Mouse (Mus musculus) liver (tissue): ENCODE measurements around the gene Tmem198.
A peak's percentile ranks its signal among the peaks of the same experiment; 100 is the strongest.

Source experiments
- DNase-seq: peaks from one replicate; pipeline ENCODE4 v3.0.0-alpha.2; 2020; ENCODE audit warnings: mixed read lengths

The Tmem198 gene

GRCm38 (mm10) chr1:75490785-75491551 lies 11.6 kb downstream of the Tmem198 start:
- DNase-seq = no peak

DNA sequence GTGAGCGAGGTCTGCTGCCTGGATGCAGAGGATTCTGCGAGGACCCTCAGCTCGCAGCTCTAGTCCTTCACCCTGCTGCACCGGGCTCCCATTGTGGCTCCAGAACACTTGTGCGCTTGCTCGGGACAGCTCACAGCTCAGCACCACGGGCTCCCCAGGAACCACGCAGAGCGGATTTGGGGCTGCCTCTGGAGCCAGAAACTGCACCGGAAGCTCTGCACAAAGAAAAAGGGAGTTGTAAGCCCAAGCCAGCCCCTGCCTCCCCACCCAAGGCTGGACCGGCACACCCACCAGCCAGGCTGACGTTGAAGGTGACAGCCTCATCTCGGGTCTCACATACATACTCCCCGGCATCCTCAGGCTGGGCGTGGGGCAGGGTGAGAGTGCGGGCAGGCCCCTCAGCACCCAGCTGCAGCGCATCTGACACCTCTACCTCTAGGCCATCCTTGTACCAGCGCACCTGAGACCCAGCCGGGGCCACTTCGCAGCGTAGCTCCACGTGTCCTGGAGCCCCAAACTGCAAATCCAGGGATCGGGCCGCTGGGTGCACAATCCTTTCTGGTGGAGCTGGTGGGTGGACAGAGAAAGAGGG lies 13.3 kb downstream of the Tmem198 start:
- no peak for DNase-seq

- DNase-seq = no peak
Measured at GRCm38 (mm10) chr1:75494878-75495548, 15.7 kb downstream of the Tmem198 start.

- no peak for DNase-seq
Measured at GRCm38 (mm10) chr1:75498897-75499296, 19.6 kb downstream of the Tmem198 start.

DNA sequence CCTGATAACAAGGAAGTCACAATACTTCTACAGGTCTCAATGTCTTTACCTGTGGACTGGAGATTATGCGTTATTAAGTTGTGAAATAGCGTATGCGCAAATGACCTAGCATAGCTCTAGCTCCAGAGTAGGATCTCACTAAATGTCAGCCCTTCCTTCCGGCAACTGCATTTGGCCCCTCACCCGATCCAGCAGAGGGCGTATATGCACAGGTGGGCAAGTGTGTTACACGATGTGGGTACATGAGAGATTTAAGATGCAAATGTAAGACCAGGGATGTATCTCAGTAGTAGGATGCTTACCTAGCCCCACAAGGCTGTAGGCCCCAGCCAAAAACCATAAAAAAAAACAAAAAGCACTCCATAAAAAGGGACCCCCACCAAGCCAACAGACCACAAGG lies 20.1 kb downstream of the Tmem198 start:
- DNase-seq = no peak

DNA sequence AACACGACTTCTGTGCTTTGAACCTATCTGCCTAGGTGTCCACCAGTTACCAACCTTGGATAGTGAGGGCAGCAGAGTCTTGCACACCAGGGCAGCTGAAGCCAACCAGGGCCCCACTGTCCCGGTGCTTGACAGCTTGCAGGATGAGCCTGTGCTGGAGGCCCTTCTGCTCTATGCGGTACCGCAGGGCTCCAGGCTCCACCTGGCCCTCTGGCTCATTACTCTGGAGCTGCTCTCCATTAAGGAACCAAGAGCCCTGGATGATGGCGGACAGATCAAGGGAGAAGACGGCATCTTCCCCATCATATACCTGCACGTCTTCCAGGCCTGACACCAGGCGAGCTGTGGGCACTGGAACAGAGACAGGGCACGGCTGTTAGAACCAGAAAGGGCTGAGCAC lies 22.6 kb downstream of the Tmem198 start:
- DNase-seq = no peak

GRCm38 (mm10) chr1:75502945-75503650 lies 23.8 kb downstream of the Tmem198 start:
- DNase-seq = no peak

DNA sequence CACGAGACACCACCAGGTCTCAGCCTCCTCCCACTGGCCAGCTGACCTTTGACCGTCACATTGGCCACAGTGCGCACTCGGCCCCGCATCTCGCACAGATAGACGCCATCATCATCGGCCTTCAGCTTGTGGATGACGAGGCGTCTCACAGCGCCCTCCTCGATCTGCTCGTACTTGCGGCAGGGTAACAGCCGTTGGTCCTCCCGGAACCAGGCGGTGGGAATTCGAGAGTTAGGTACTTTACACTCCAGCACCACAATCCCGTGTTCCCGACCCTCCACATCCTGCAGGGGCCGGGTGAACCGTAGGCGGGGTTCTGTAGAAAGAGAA lies 24.3 kb downstream of the Tmem198 start:
- DNase-seq = no peak

DNA sequence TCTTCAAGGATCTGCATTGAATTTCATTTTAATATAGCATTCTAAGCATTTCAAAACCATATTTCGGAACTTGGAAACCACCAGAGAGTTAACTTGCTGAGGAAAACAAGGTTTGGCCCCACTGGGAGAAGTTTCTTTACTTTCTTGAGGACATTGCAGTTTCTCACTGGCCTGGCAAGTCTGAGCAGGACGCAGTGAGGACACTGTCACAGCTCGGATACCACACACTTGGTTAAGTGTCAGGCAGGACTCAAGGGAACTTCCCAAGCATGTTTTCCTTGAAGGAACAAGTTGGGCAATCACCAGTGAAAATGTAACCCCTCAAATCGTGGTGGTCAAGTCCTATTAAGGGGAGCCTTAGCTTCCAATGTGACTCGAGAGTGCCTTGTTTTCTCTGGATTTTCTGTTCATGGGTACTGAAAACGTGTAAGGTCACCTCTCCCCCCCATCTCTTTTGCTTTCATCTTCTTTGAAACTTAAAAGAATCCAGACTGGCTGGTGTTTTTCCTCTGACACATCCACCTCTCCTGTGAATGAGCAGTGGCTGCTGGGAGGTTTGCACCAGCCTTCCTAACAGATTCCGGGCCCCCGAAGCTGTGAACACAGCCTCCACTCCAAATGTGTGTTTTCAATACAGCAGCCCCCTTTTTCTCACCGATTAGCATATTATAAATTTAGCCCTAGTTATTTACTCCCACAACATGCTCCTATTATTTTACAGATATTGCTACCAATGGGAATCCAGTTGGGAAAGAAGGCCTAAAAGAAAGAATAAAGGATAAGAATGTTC lies 25.1 kb downstream of the Tmem198 start:
- no peak for DNase-seq

GRCm38 (mm10) chr1:75505159-75505955 lies 26.0 kb downstream of the Tmem198 start:
- no peak for DNase-seq

DNA sequence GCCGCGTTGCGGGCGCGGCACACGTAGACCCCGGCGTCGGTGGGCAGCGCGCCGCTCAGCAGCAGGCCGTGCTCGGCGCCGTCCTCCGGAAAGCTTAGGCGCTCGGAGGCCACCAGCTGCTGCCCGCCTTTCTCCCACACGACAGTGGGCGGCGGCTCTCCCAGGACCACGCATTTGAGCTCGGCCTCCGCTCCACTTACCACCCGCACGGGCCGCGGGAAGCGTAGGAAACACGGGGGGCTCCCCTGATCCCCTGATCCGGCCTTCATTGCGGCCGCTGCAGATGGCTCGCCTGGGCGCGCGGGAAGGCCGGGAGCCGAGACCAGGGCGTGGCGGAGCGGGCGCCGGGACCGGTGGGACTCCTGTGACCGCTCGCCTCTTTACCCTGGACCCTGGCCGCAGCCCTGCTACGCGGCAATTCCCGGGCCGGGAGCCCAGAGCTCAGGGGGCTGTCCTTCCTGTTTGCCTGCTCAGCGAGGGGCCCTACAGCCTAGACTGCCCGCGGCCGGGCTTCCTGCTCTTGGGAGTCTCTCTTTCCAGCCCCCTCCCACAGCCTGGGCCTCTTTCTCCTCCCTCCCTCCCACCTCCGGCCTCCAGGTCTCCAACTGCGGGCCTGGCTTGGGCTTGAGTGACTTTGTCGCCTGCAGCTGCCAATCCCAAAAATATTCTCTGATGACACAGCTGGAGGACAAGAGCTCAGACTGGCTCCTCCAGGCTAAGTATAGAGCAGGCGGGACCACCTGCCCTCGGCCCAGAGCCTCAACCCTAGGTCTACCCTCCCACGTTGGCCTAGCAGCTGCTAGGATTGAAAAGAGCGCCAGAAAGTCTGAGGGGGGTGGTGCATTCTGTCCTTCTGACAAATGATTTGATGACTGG lies 26.9 kb downstream of the Tmem198 start, which contains the start of gene Obsl1:
Gene Obsl1, minus strand, starts transcription at position 497 of the 876 bp plus-strand sequence.
- DNase-seq = peak; percentile 77

- no peak for DNase-seq
Measured at GRCm38 (mm10) chr1:75507006-75507405, 27.7 kb downstream of the Tmem198 start, which contains the start of gene Inha. TSS of gene Inha (plus strand) at chr1:75507077.

- DNase-seq = no peak
Measured at GRCm38 (mm10) chr1:75509586-75509985, 30.3 kb downstream of the Tmem198 start.

GRCm38 (mm10) chr1:75510154-75510553 lies 30.8 kb downstream of the Tmem198 start:
- no peak for DNase-seq

GRCm38 (mm10) chr1:75511437-75512210 lies 32.3 kb downstream of the Tmem198 start:
- DNase-seq = no peak

GRCm38 (mm10) chr1:75512550-75512949 lies 33.2 kb downstream of the Tmem198 start:
- no peak for DNase-seq

DNA sequence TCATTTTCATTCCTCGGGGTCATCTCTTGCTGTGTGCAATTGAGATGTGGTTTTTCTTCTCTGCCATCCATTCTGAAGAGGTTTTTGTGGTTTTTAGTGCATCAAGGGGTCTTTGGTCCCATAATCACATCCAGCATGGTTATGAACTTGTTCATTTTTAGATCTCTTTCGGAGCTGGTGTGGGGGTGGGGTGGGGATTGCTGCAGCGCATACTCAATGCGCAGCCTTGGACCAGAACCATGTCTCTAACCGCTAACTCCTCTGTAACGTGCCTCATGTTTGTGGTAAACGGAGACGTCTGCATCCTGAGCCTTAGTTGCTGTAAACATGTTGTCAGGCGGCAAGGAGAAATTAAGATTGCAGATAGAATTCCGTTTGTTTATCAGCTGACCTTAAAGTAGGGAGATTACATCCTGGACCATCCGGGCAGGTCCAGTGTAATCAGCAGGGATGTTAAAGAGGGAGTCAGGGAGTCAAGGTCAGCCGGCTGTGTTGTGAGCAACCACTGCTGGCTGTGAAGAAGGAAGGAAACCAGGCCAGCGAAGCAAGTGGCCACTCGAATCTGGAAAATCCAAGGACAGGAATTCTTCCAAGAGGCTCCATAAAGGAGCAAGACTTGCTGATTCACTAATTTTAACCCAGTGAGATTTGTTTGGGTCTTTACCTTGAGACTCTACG lies 37.5 kb downstream of the Tmem198 start:
- no peak for DNase-seq

GRCm38 (mm10) chr1:75517984-75518383 lies 38.7 kb downstream of the Tmem198 start:
- no peak for DNase-seq

- no peak for DNase-seq
Measured at GRCm38 (mm10) chr1:75518427-75518826, 39.1 kb downstream of the Tmem198 start.
